Mouse (Mus musculus) forebrain, embryonic 15.5 days (tissue): ENCODE data around the gene Inpp4b. TPM values are rescaled to one million over a fixed set of nuclear protein-coding genes. Genes with fewer than 3 reads are reported as not detected.
A peak's percentile ranks its signal among the peaks of the same experiment; 100 is the strongest.

Source experiments
- ATAC-seq: fragments of 200-750 bp; cut with Nextera tagmentation; replicated peaks from 2 replicates; pipeline ENCODE4 v1.8.0; 2017; ENCODE audit warnings: mild to moderate bottlenecking, moderate TSS enrichment, moderate library complexity
- H3K27ac ChIP-seq: fragments of 300-500 bp; sonication (generic); replicated peaks from 2 replicates; pipeline ENCODE4 v1.5.1; 2015; ENCODE audit warnings: mild to moderate bottlenecking, inconsistent platforms
- H3K27me3 ChIP-seq: fragments of 300-500 bp; sonication (generic); 2 replicates; pipeline ENCODE4 v1.6.1; 2015; ENCODE audit warnings: inconsistent platforms
- H3K36me3 ChIP-seq: fragments of 300-500 bp; sonication (generic); 2 replicates; pipeline ENCODE4 v1.6.1; 2015; ENCODE audit warnings: mild to moderate bottlenecking, inconsistent platforms
- H3K4me1 ChIP-seq: fragments of 300-500 bp; sonication (generic); 2 replicates; pipeline ENCODE4 v1.6.1; 2015; ENCODE audit warnings: inconsistent platforms
- H3K4me2 ChIP-seq: fragments of 300-500 bp; sonication (generic); replicated peaks from 2 replicates; pipeline ENCODE4 v1.6.1; 2015; ENCODE audit warnings: mild to moderate bottlenecking, inconsistent platforms
- H3K4me3 ChIP-seq: fragments of 300-500 bp; sonication (generic); 2 replicates; pipeline ENCODE4 v1.5.1; 2015; ENCODE audit warnings: mild to moderate bottlenecking, inconsistent platforms
- H3K9ac ChIP-seq: fragments of 300-500 bp; sonication (generic); replicated peaks from 2 replicates; pipeline ENCODE4 v1.6.1; 2015; ENCODE audit warnings: mild to moderate bottlenecking, inconsistent platforms
- H3K9me3 ChIP-seq: fragments of 300-500 bp; sonication (generic); 2 replicates; pipeline ENCODE4 v1.6.1; 2016; ENCODE audit warnings: inconsistent platforms
- WGBS: fragments of 180-500 bp; shearing (Covaris S2); methylation state at CpG from one replicate; pipeline ENCODE4 v1.1.7; 2015; ENCODE audit warnings: mixed read lengths; 5-methylcytosine and 5-hydroxymethylcytosine counted together
- polyA plus RNA-seq: library from polyadenylated mRNA; unstranded; fragments of >200 nt; fragmentation: Nextera tagmentation; extraction: Ambion mirVana; gene quantifications from 2 replicates; pipeline ENCODE4 v1.2.1, GENCODE M21; 2015

The Inpp4b gene
- polyA plus RNA-seq, 1 experiment from 2014 or later, result 5.0 TPM

GRCm38 (mm10) chr8:81774010-81774409 is 431.7 kb downstream of the Inpp4b start:
- Histone ChIP-seq H3K27me3 (0 out of 2 replicates have a peak, but pooled peaks cover 4% of the 10 kb centered on the region), H3K4me1 (peaks cover 12% of the 10 kb centered on the region), H3K9ac (no peak overlapping the region), H3K36me3 (no peaks in the 10 kb centered on the region), H3K9me3 (no peaks in the 10 kb centered on the region), H3K27ac (no peak overlapping the region), H3K4me3 (no peak overlapping the region), H3K4me2 (no peak overlapping the region)
- WGBS, result 86% methylated on average over 4 of the region's 4 CpGs
- no peak for ATAC-seq

- Histone ChIP-seq H3K9ac (no peak overlapping the region), H3K27me3 (no peaks in the 10 kb centered on the region), H3K4me3 (no peak overlapping the region), H3K36me3 (no peaks in the 10 kb centered on the region), H3K9me3 (no peaks in the 10 kb centered on the region), H3K4me2 (no peak overlapping the region), H3K27ac (no peak overlapping the region), H3K4me1 (peaks cover 12% of the 10 kb centered on the region)
- ATAC-seq, result no peak
- 84% methylated on average over 1 of the region's 1 CpGs for WGBS
These were observed 432.1 kb downstream of the Inpp4b start for GRCm38 (mm10) chr8:81774454-81774853.

GRCm38 (mm10) chr8:81776516-81777237 is 434.3 kb downstream of the Inpp4b start:
- H3K9ac ChIP-seq, result no peak overlapping the region
- peak; percentile 43; the same call in 1 of the 2 replicates for ATAC-seq
- H3K27ac ChIP-seq, result no peak overlapping the region
- H3K4me3 ChIP-seq, result no peak overlapping the region
- H3K36me3 ChIP-seq, result no peaks in the 10 kb centered on the region
- H3K4me2 ChIP-seq, result no peak overlapping the region
- H3K9me3 ChIP-seq, result no peaks in the 10 kb centered on the region
- WGBS, result 46% methylated on average over 4 of the region's 4 CpGs
- no peaks in the 10 kb centered on the region for H3K27me3 ChIP-seq
- peaks cover 4% of the 10 kb centered on the region; the same call in 1 of the 2 replicates for H3K4me1 ChIP-seq

GRCm38 (mm10) chr8:81777704-81778103 is 435.3 kb downstream of the Inpp4b start:
- H3K4me1 ChIP-seq, result peaks cover 4% of the 10 kb centered on the region; the same call in 1 of the 2 replicates
- no peak overlapping the region for H3K27ac ChIP-seq
- H3K27me3 ChIP-seq, result no peaks in the 10 kb centered on the region
- no peak for ATAC-seq
- WGBS, result 82% methylated on average over 1 of the region's 1 CpGs
- H3K36me3 ChIP-seq, result no peaks in the 10 kb centered on the region
- no peak overlapping the region for H3K4me3 ChIP-seq
- no peak overlapping the region for H3K4me2 ChIP-seq
- H3K9ac ChIP-seq, result no peak overlapping the region
- no peaks in the 10 kb centered on the region for H3K9me3 ChIP-seq

- Histone ChIP-seq H3K4me3 (no peak overlapping the region), H3K4me2 (no peak overlapping the region), H3K27ac (no peak overlapping the region), H3K27me3 (no peaks in the 10 kb centered on the region), H3K36me3 (no peaks in the 10 kb centered on the region), H3K4me1 (peaks cover 4% of the 10 kb centered on the region; the same call in 1 of the 2 replicates), H3K9me3 (no peaks in the 10 kb centered on the region), H3K9ac (no peak overlapping the region)
- WGBS, result 91% methylated on average over 5 of the region's 5 CpGs
- no peak for ATAC-seq
These were observed 437.1 kb downstream of the Inpp4b start for GRCm38 (mm10) chr8:81779440-81779839.

GRCm38 (mm10) chr8:81780166-81780565 is 437.8 kb downstream of the Inpp4b start:
- Histone ChIP-seq H3K4me2 (no peak overlapping the region), H3K9ac (no peak overlapping the region), H3K27me3 (no peaks in the 10 kb centered on the region), H3K4me1 (peaks cover 4% of the 10 kb centered on the region; the same call in 1 of the 2 replicates), H3K4me3 (no peak overlapping the region), H3K36me3 (no peaks in the 10 kb centered on the region), H3K27ac (no peak overlapping the region), H3K9me3 (no peaks in the 10 kb centered on the region)
- 93% methylated on average over 6 of the region's 6 CpGs for WGBS
- no peak for ATAC-seq

GRCm38 (mm10) chr8:81780921-81781675 is 438.7 kb downstream of the Inpp4b start:
- Histone ChIP-seq H3K4me1 (peaks cover 4% of the 10 kb centered on the region; the same call in 1 of the 2 replicates), H3K27me3 (no peaks in the 10 kb centered on the region), H3K36me3 (no peaks in the 10 kb centered on the region), H3K9ac (no peak overlapping the region), H3K27ac (no peak overlapping the region), H3K9me3 (no peaks in the 10 kb centered on the region), H3K4me2 (no peak overlapping the region), H3K4me3 (no peak overlapping the region)
- no peak for ATAC-seq
- WGBS, result 96% methylated on average over 2 of the region's 2 CpGs

GRCm38 (mm10) chr8:81782781-81783180 is 440.4 kb downstream of the Inpp4b start:
- H3K27ac ChIP-seq, result no peak overlapping the region
- H3K36me3 ChIP-seq, result no peaks in the 10 kb centered on the region
- H3K27me3 ChIP-seq, result no peaks in the 10 kb centered on the region
- no peaks in the 10 kb centered on the region for H3K4me1 ChIP-seq
- no peak overlapping the region for H3K4me3 ChIP-seq
- WGBS, result 67% methylated on average over 4 of the region's 4 CpGs
- ATAC-seq, result no peak
- no peak overlapping the region for H3K9ac ChIP-seq
- H3K4me2 ChIP-seq, result no peak overlapping the region
- H3K9me3 ChIP-seq, result no peaks in the 10 kb centered on the region

- Histone ChIP-seq H3K4me2 (no peak overlapping the region), H3K9me3 (no peaks in the 10 kb centered on the region), H3K27me3 (no peaks in the 10 kb centered on the region), H3K4me3 (no peak overlapping the region), H3K27ac (no peak overlapping the region), H3K9ac (no peak overlapping the region), H3K36me3 (no peaks in the 10 kb centered on the region), H3K4me1 (no peaks in the 10 kb centered on the region)
- 91% methylated on average over 3 of the region's 3 CpGs for WGBS
- ATAC-seq, result no peak
These were observed 442.4 kb downstream of the Inpp4b start for GRCm38 (mm10) chr8:81784775-81785174.

- Histone ChIP-seq H3K9me3 (no peaks in the 10 kb centered on the region), H3K4me2 (no peak overlapping the region), H3K36me3 (no peaks in the 10 kb centered on the region), H3K9ac (no peak overlapping the region), H3K4me3 (no peak overlapping the region), H3K4me1 (no peaks in the 10 kb centered on the region), H3K27ac (no peak overlapping the region), H3K27me3 (no peaks in the 10 kb centered on the region)
- no peak for ATAC-seq
- 78% methylated on average over 2 of the region's 2 CpGs for WGBS
These were observed 446.1 kb downstream of the Inpp4b start for GRCm38 (mm10) chr8:81788498-81788897.

GRCm38 (mm10) chr8:81792649-81793048 is 450.3 kb downstream of the Inpp4b start:
- H3K4me1 ChIP-seq, result no peaks in the 10 kb centered on the region
- WGBS, result 83% methylated on average over 5 of the region's 5 CpGs
- H3K4me2 ChIP-seq, result no peak overlapping the region
- no peaks in the 10 kb centered on the region for H3K36me3 ChIP-seq
- H3K27ac ChIP-seq, result no peak overlapping the region
- no peaks in the 10 kb centered on the region for H3K9me3 ChIP-seq
- no peak for ATAC-seq
- no peak overlapping the region for H3K4me3 ChIP-seq
- no peak overlapping the region for H3K9ac ChIP-seq
- no peaks in the 10 kb centered on the region for H3K27me3 ChIP-seq

- WGBS, result 60% methylated on average over 1 of the region's 1 CpGs
- no peaks in the 10 kb centered on the region for H3K36me3 ChIP-seq
- H3K27me3 ChIP-seq, result no peaks in the 10 kb centered on the region
- no peak overlapping the region for H3K9ac ChIP-seq
- no peak overlapping the region for H3K4me2 ChIP-seq
- no peak overlapping the region for H3K4me3 ChIP-seq
- ATAC-seq, result no peak
- H3K27ac ChIP-seq, result no peak overlapping the region
- no peaks in the 10 kb centered on the region for H3K9me3 ChIP-seq
- no peaks in the 10 kb centered on the region for H3K4me1 ChIP-seq
These were observed 456.1 kb downstream of the Inpp4b start for GRCm38 (mm10) chr8:81798501-81798900.
